Mouse (Mus musculus): ENCODE results near the gene Upf3a. TPM values are rescaled to one million over a fixed set of nuclear protein-coding genes. Genes with fewer than 3 reads are reported as not detected.
A peak's percentile ranks its signal among the peaks of the same experiment; 100 is the strongest.
"Not testable (repeated sequence)": the region's sequence is repeated elsewhere in the genome, so short reads cannot be mapped to it uniquely, and the experiment has no call there.

Upf3a gene
- polyA plus RNA-seq, 1 experiment: 8.1 TPM

- 82% methylated on average over 8 of the region's 8 CpGs for WGBS
- TF ChIP-seq POLR2A (IDR thresholded peaks at IDR 0.05; ENCODE audit: low read depth, low read length): no peak
- no peak for TF ChIP-seq CTCF (conservative IDR thresholded peaks at IDR 0.05; ENCODE audit: insufficient read depth, insufficient read length, low read depth, low read length)
- Histone ChIP-seq H3K27ac (ENCODE audit: insufficient read depth, low read depth, low read length) (no peak overlapping the region), H3K4me1 (ENCODE audit: control insufficient read depth, insufficient read depth, low read length) (no peaks in the 10 kb centered on the region), H3K27me3 (replicated peaks; ENCODE audit: control insufficient read depth, insufficient read depth, low read length) (no peaks in the 10 kb centered on the region), H3K36me3 (ENCODE audit: control insufficient read depth, insufficient read depth, low read length) (no peaks in the 10 kb centered on the region; the same call in 1 of the 2 replicates), H3K4me3 (ENCODE audit: insufficient read depth, low read depth, low read length) (no peak overlapping the region)
- DNase-seq: no peak
Observed at GRCm38 (mm10) chr8:13793097-13793745, 7.8 kb downstream of the Upf3a start.

DNA sequence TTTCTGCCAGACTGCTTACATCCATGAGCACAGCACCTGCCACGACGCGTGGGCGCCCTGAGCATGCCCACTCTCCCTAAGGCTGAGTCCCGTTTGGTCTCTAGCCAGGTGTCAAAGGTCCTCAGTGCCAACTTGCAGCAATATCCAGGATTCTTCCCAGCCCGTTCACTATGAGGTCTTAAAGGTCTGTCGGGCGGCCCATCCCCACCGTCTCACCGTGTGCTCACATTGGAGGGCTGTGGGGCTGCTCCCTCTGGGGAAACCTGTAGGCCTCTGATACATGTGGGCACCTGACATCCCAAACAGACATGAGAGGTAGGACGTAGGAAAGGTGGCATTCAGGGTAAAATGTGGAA is 8.3 kb downstream of the Upf3a start:
- Histone ChIP-seq H3K4me1 (ENCODE audit: control insufficient read depth, insufficient read depth, low read length) (no peaks in the 10 kb centered on the region), H3K27me3 (replicated peaks; ENCODE audit: control insufficient read depth, insufficient read depth, low read length) (no peaks in the 10 kb centered on the region), H3K27ac (ENCODE audit: insufficient read depth, low read depth, low read length) (no peak overlapping the region), H3K36me3 (ENCODE audit: control insufficient read depth, insufficient read depth, low read length) (no peaks in the 10 kb centered on the region; the same call in 1 of the 2 replicates), H3K4me3 (ENCODE audit: insufficient read depth, low read depth, low read length) (no peak overlapping the region)
- WGBS: 62% methylated on average over 11 of the region's 11 CpGs
- peak; percentile 25 for DNase-seq
- TF ChIP-seq POLR2A (IDR thresholded peaks at IDR 0.05; ENCODE audit: low read depth, low read length) (no peak), CTCF (conservative IDR thresholded peaks at IDR 0.05; ENCODE audit: insufficient read depth, insufficient read length, low read depth, low read length) (no peak)

DNA sequence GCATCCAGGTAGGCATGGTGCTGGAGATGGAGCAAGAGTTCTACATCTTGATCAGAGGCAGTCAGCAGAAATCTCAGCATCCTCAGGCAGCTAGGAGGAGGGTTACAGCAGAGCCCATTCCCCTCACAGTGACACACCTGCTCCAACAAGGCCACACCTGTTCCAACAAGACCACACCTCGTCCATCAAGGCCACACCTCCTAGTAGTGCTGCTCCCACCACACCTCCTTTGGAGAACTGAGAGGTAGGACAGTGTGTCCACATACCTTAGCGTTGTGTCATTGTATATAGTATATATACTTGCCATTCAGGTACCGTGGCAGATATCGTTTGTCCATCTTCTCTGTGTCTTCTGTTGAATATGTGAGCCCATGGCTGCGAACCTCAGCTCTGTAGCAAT is 12.3 kb downstream of the Upf3a start:
- Histone ChIP-seq H3K36me3 (ENCODE audit: control insufficient read depth, insufficient read depth, low read length) (no peaks in the 10 kb centered on the region; the same call in 1 of the 2 replicates), H3K27ac (ENCODE audit: insufficient read depth, low read depth, low read length) (no peak overlapping the region), H3K4me3 (ENCODE audit: insufficient read depth, low read depth, low read length) (no peak overlapping the region), H3K4me1 (ENCODE audit: control insufficient read depth, insufficient read depth, low read length) (no peaks in the 10 kb centered on the region), H3K27me3 (replicated peaks; ENCODE audit: control insufficient read depth, insufficient read depth, low read length) (no peaks in the 10 kb centered on the region)
- no peak for DNase-seq
- WGBS: 93% methylated on average over 5 of the region's 5 CpGs
- no peak for TF ChIP-seq CTCF (conservative IDR thresholded peaks at IDR 0.05; ENCODE audit: insufficient read depth, insufficient read length, low read depth, low read length)
- TF ChIP-seq POLR2A (IDR thresholded peaks at IDR 0.05; ENCODE audit: low read depth, low read length): no peak

DNA sequence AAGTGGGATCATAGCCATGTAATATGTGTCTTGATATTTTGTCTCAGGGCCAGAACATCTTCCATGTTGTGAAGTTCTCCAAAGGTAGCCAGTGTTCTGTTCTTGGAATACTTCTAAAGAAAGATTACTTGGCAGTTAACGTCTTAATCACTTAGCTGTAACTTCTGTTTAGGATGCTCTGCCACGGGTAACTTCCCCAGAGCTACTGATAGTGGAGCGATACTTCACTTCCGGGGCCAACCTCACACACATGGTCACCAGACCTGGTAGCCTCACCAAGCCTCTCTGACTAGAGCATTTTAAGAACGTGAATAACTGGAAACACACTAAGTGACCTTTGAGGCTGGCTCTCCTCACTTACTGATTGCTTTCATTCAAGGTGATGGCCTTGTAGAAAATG is 14.2 kb downstream of the Upf3a start:
- 91% methylated on average over 5 of the region's 5 CpGs for WGBS
- TF ChIP-seq POLR2A (IDR thresholded peaks at IDR 0.05; ENCODE audit: low read depth, low read length): no peak
- TF ChIP-seq CTCF (conservative IDR thresholded peaks at IDR 0.05; ENCODE audit: insufficient read depth, insufficient read length, low read depth, low read length): no peak
- H3K36me3 ChIP-seq (ENCODE audit: control insufficient read depth, insufficient read depth, low read length): no peaks in the 10 kb centered on the region; the same call in 1 of the 2 replicates

DNA sequence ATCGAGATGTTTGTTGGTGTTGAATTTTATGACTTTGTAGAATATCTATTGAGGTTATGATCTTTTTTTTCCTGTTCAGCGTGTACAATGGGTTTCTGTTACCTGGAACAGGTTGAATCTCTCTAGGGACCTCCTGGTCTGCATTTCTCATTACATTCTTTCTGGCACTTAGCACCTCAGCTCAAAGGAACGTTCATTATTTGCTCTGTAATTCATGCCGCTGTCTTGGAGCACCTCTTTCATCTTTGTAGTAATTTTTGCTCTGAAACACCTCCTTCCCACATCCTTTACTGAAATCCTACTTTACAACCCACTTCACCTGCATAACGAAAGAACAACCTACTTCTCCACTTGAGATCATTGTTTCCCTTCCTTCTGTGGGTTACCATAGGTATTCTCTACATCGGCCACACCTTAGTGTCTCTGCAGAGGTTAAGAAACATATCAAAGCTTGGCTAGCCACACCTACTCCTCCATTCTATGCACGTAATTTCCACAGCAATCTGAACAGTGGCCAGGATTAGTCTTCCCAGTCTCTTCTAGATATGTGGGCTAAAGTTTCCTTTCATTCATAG is 43.3 kb downstream of the Upf3a start:
- Histone ChIP-seq H3K36me3 (ENCODE audit: control insufficient read depth, insufficient read depth, low read length) (no peaks in the 10 kb centered on the region), H3K27ac (ENCODE audit: insufficient read depth, low read depth, low read length) (no peak overlapping the region), H3K27me3 (replicated peaks; ENCODE audit: control insufficient read depth, insufficient read depth, low read length) (no peaks in the 10 kb centered on the region), H3K4me1 (ENCODE audit: control insufficient read depth, insufficient read depth, low read length) (no peaks in the 10 kb centered on the region), H3K4me3 (ENCODE audit: insufficient read depth, low read depth, low read length) (no peak overlapping the region)
- WGBS: 67% methylated on average over 7 of the region's 7 CpGs
- no peak for DNase-seq
- TF ChIP-seq CTCF (conservative IDR thresholded peaks at IDR 0.05; ENCODE audit: insufficient read depth, insufficient read length, low read depth, low read length): no peak
- no peak for TF ChIP-seq POLR2A (IDR thresholded peaks at IDR 0.05; ENCODE audit: low read depth, low read length)

More for the DNA sequence above, 14.2 kb downstream of the Upf3a start:
- no peaks in the 10 kb centered on the region for H3K27me3 ChIP-seq (replicated peaks; ENCODE audit: control insufficient read depth, insufficient read depth, low read length)
- H3K27ac ChIP-seq (ENCODE audit: insufficient read depth, low read depth, low read length): no peak overlapping the region
- H3K4me3 ChIP-seq (ENCODE audit: insufficient read depth, low read depth, low read length): no peak overlapping the region
- no peak for DNase-seq
- no peaks in the 10 kb centered on the region for H3K4me1 ChIP-seq (ENCODE audit: control insufficient read depth, insufficient read depth, low read length)

DNA sequence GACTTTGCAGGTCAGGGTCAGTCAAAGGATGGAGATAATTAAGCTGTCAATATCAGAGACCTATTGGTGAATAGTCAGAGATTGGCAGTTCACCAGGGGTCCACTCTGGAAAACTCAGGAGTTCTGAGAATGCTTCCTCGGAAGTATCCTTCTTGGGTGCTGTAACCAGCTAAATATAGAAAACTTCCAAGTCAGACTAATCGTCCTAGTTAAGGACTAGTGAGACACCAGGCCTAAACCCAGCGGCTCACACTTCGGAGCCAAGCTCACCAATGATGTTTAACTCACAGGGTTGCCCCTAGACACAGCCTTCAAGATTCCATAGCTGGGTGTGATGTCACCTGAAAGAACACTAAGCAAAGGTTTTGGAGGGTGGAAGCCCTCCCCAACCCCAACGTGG is 52.9 kb downstream of the Upf3a start, which contains the start of gene AF366264:
Gene AF366264 (minus strand): TSS at position 101 of the 400 bp plus-strand sequence.
- not testable (repeated sequence) for H3K27me3 ChIP-seq (replicated peaks; ENCODE audit: control insufficient read depth, insufficient read depth, low read length); DNase-seq; H3K27ac ChIP-seq (ENCODE audit: insufficient read depth, low read depth, low read length); H3K36me3 ChIP-seq (ENCODE audit: control insufficient read depth, insufficient read depth, low read length); H3K4me1 ChIP-seq (ENCODE audit: control insufficient read depth, insufficient read depth, low read length); H3K4me3 ChIP-seq (ENCODE audit: insufficient read depth, low read depth, low read length)
- WGBS: 86% methylated on average over 5 of the region's 5 CpGs

DNA sequence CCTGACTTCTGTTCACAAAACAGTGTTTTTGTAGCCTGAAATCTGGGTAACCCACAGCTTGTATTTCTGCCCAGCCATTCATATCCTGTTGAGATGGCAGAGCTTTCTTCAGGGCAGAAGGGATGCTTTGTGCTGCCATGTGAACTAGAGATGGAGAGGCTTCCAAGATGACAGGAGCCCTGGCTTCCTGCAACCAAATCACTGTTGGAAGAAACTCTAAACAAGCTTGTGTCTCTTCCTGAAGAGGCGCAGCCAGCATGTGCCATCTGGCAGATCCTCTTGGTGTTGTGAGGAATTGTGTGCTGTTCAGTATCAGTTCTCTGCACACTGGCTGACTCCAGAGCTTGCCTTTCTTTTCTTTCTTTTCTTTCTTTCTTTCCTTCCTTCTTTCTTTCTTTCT is 57.9 kb downstream of the Upf3a start:
- not testable (repeated sequence) for H3K4me1 ChIP-seq (ENCODE audit: control insufficient read depth, insufficient read depth, low read length); H3K27ac ChIP-seq (ENCODE audit: insufficient read depth, low read depth, low read length); H3K4me3 ChIP-seq (ENCODE audit: insufficient read depth, low read depth, low read length); H3K36me3 ChIP-seq (ENCODE audit: control insufficient read depth, insufficient read depth, low read length); DNase-seq; H3K27me3 ChIP-seq (replicated peaks; ENCODE audit: control insufficient read depth, insufficient read depth, low read length)
- WGBS: 90% methylated on average over 1 of the region's 1 CpGs

Other genes with a start within 250 kb of the Upf3a start
- not detected in 2 replicates for gene 1700029H14Rik, start 223.2 kb upstream of the Upf3a start, polyA plus RNA-seq (2012; rRNA removed)
- gene Rasa3, start 108.0 kb upstream of the Upf3a start, polyA plus RNA-seq (2012; rRNA removed): 9.4 and 10.8 TPM in 2 replicates
- not detected in 2 replicates for gene Cfap97d2, start 79.7 kb upstream of the Upf3a start, polyA plus RNA-seq (2012; rRNA removed)
- 30.2 and 33.1 TPM in 2 replicates for gene Cdc16, start 27.9 kb upstream of the Upf3a start, polyA plus RNA-seq (2012; rRNA removed)
- gene AF366264, start 52.8 kb downstream of the Upf3a start, polyA plus RNA-seq (2012; rRNA removed): not detected in 2 replicates
- gene Champ1, start 84.0 kb downstream of the Upf3a start, polyA plus RNA-seq (2012; rRNA removed): 8.8 and 10.3 TPM in 2 replicates
- 31.4 TPM in 2 replicates for gene Coprs, start 104.7 kb downstream of the Upf3a start, polyA plus RNA-seq (2012; rRNA removed)